Mouse (Mus musculus): ENCODE data around the gene Olfr1288.

Olfr1288 gene

GRCm38 (mm10) chr2:111473801-111474200 lies at the start of gene Olfr1288:
Gene Olfr1288, plus strand, starts transcription at chr2:111474101.
- no peak for DNase-seq (ENCODE audit: low spot score)

- no peak for DNase-seq (ENCODE audit: low spot score)
These were observed 25.1 kb upstream of the Olfr1288 start, which contains the start of gene Olfr1287 for GRCm38 (mm10) chr2:111448842-111449241. Gene Olfr1287, plus strand, starts transcription at chr2:111449142.

GRCm38 (mm10) chr2:111480519-111480918 lies 6.6 kb downstream of the Olfr1288 start, which contains the start of gene Olfr1289:
Gene Olfr1289, plus strand, starts transcription at chr2:111480819.
- no peak for DNase-seq (ENCODE audit: low spot score)

- DNase-seq (ENCODE audit: low spot score): no peak
These were observed 19.8 kb downstream of the Olfr1288 start, which contains the start of gene Olfr1290 for GRCm38 (mm10) chr2:111493729-111494128. Gene Olfr1290, minus strand, starts transcription at chr2:111493829.

GRCm38 (mm10) chr2:111496880-111497279 lies 23.0 kb downstream of the Olfr1288 start, which contains the start of gene Olfr1291-ps1:
Gene Olfr1291-ps1, plus strand, starts transcription at chr2:111497180.
- no peak for DNase-seq (ENCODE audit: low spot score)

GRCm38 (mm10) chr2:111517451-111517850 lies 43.5 kb downstream of the Olfr1288 start:
- no peak for DNase-seq (ENCODE audit: low spot score)

GRCm38 (mm10) chr2:111524903-111525302 lies 51.0 kb downstream of the Olfr1288 start, which contains the start of gene Olfr1293-ps:
Gene Olfr1293-ps, plus strand, starts transcription at chr2:111525203.
- no peak for DNase-seq (ENCODE audit: low spot score)

Measured in ovary, adult 18-20 months (tissue).